Mouse (Mus musculus): ENCODE results near the gene Rnf182. TPM values are rescaled to one million over a fixed set of nuclear protein-coding genes. Genes with fewer than 3 reads are reported as not detected.

Gene Rnf182
- polyA plus RNA-seq, 1 experiment from 2014 or later = 5.2 TPM

DNA sequence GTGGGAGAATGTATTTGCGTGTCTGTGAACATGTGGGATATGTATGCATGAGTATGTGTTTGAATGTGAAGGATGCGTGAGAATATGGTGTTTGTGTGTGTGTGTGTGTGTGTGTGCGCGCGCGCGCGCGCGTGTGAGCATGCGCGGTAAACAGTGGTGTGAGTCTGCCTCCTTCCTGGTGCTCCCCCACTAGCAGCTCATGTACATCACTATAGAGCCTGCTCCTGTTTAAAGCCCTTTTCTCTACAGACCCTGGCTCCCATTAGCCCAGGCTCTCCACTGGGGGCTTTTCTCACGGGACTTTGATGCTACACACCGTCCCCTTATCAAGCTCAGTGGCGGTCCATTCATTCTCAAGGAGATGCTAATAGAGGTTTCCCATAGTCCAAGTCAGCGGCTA is 32.5 kb upstream of the Rnf182 start:
- 38% methylated on average over 16 of the region's 16 CpGs for WGBS
- peak overlapping the region; percentile 14; the same call in 1 of the 2 replicates for H3K4me2 ChIP-seq (ENCODE audit: low read depth)
- no peak overlapping the region for H3K9ac ChIP-seq (ENCODE audit: low read length)
- peak; percentile 30 for DNase-seq (ENCODE audit: low spot score)
- H3K27me3 ChIP-seq (ENCODE audit: control insufficient read depth, insufficient read depth, low read length) = no peaks in the 10 kb centered on the region
- ATAC-seq (ENCODE audit: insufficient read depth, low FRiP score, low TSS enrichment) = no peak
- no peaks in the 10 kb centered on the region for H3K4me1 ChIP-seq (ENCODE audit: control insufficient read depth, insufficient read depth, low read length)
- no peak overlapping the region for H3K4me3 ChIP-seq (ENCODE audit: low read depth, low read length)
- no peaks in the 10 kb centered on the region for H3K36me3 ChIP-seq (ENCODE audit: control insufficient read depth, insufficient read depth, low read length)
- no peaks in the 10 kb centered on the region for H3K9me3 ChIP-seq (ENCODE audit: control insufficient read depth, low read length)
- H3K27ac ChIP-seq (ENCODE audit: low read depth, low read length) = no peak overlapping the region

DNA sequence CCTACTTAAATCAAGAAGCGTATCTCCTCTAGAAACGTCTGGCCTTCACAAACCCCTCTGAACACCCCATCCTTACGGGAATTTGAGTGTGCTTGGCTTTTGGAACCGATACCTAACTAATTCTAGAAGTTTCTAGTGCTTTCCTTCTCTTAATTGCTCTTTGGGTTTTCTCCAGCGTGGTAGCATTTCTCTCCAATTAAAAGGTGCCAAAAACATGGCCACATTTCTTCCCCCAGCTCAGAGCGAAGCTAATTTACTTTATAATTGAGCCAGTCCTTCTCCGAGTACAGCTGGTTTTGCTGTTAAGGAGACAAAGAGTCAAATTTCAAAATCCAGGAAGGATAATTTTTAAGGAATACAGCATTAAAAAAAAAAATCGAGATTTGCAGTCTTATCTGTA is 32.0 kb upstream of the Rnf182 start:
- Histone ChIP-seq H3K9ac (ENCODE audit: low read length) (no peak overlapping the region), H3K36me3 (ENCODE audit: control insufficient read depth, insufficient read depth, low read length) (no peaks in the 10 kb centered on the region), H3K4me1 (ENCODE audit: control insufficient read depth, insufficient read depth, low read length) (no peaks in the 10 kb centered on the region), H3K4me2 (ENCODE audit: low read depth) (no peak overlapping the region), H3K27ac (ENCODE audit: low read depth, low read length) (no peak overlapping the region), H3K9me3 (ENCODE audit: control insufficient read depth, low read length) (no peaks in the 10 kb centered on the region), H3K27me3 (ENCODE audit: control insufficient read depth, insufficient read depth, low read length) (no peaks in the 10 kb centered on the region), H3K4me3 (ENCODE audit: low read depth, low read length) (no peak overlapping the region)
- no peak for DNase-seq (ENCODE audit: low spot score)
- no peak for ATAC-seq (ENCODE audit: insufficient read depth, low FRiP score, low TSS enrichment)
- WGBS = 71% methylated on average over 8 of the region's 8 CpGs

DNA sequence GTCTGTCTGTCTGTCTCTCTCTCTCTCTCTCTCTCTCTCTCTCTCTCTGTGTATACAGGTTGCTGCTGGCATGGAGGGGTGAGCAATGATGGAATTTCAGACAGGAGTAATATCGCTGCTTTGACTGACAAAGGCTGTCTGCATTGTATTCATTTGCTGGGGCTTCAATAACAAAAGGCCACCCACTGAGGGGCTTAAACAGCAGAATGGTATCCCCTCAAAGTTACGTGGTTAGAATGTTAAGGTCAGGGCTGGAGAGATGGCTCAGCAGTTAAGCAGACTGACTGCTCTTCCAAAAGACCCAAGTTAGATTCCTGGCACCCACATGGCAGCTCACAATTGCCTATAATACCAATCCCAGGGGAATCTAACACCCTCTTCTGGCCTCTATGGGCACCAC is 30.2 kb upstream of the Rnf182 start:
- WGBS = 56% methylated on average over 2 of the region's 2 CpGs
- H3K4me2 ChIP-seq (ENCODE audit: low read depth) = no peak overlapping the region

DNA sequence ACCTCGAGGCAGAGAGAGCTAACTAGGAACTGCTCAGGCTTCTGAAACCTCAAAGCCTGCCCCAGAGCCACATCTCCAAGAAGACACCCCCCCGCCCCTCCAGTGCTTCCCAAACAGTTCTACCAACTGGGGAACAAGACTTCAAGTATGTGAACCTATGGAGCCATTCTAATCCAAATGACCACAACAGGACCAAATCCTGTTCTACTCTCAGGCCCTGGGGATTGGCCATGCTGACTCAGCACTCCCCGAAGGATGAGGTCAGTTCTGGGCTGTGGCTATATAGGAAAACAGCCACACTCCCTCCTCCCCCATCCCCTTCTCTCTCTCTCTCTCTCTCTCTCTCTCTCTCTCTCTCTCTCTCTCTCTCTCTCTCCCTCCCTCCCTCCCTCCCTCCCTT is 28.5 kb upstream of the Rnf182 start:
- no peak overlapping the region for H3K27ac ChIP-seq (ENCODE audit: low read depth, low read length)
- WGBS = 86% methylated on average over 3 of the region's 3 CpGs
- no peaks in the 10 kb centered on the region for H3K27me3 ChIP-seq (ENCODE audit: control insufficient read depth, insufficient read depth, low read length)
- H3K36me3 ChIP-seq (ENCODE audit: control insufficient read depth, insufficient read depth, low read length) = no peaks in the 10 kb centered on the region
- H3K4me3 ChIP-seq (ENCODE audit: low read depth, low read length) = no peak overlapping the region
- ATAC-seq (ENCODE audit: insufficient read depth, low FRiP score, low TSS enrichment) (no peak), DNase-seq (ENCODE audit: low spot score) (no peak)
- no peak overlapping the region for H3K4me2 ChIP-seq (ENCODE audit: low read depth)
- H3K9me3 ChIP-seq (ENCODE audit: control insufficient read depth, low read length) = no peaks in the 10 kb centered on the region
- H3K4me1 ChIP-seq (ENCODE audit: control insufficient read depth, insufficient read depth, low read length) = no peaks in the 10 kb centered on the region
- no peak overlapping the region for H3K9ac ChIP-seq (ENCODE audit: low read length)

More for the DNA sequence above, 30.2 kb upstream of the Rnf182 start:
- Histone ChIP-seq H3K27ac (ENCODE audit: low read depth, low read length) (no peak overlapping the region), H3K27me3 (ENCODE audit: control insufficient read depth, insufficient read depth, low read length) (no peaks in the 10 kb centered on the region), H3K9ac (ENCODE audit: low read length) (no peak overlapping the region), H3K4me1 (ENCODE audit: control insufficient read depth, insufficient read depth, low read length) (no peaks in the 10 kb centered on the region), H3K9me3 (ENCODE audit: control insufficient read depth, low read length) (no peaks in the 10 kb centered on the region), H3K4me3 (ENCODE audit: low read depth, low read length) (no peak overlapping the region), H3K36me3 (ENCODE audit: control insufficient read depth, insufficient read depth, low read length) (no peaks in the 10 kb centered on the region)
- DNase-seq (ENCODE audit: low spot score) = no peak
- no peak for ATAC-seq (ENCODE audit: insufficient read depth, low FRiP score, low TSS enrichment)

DNA sequence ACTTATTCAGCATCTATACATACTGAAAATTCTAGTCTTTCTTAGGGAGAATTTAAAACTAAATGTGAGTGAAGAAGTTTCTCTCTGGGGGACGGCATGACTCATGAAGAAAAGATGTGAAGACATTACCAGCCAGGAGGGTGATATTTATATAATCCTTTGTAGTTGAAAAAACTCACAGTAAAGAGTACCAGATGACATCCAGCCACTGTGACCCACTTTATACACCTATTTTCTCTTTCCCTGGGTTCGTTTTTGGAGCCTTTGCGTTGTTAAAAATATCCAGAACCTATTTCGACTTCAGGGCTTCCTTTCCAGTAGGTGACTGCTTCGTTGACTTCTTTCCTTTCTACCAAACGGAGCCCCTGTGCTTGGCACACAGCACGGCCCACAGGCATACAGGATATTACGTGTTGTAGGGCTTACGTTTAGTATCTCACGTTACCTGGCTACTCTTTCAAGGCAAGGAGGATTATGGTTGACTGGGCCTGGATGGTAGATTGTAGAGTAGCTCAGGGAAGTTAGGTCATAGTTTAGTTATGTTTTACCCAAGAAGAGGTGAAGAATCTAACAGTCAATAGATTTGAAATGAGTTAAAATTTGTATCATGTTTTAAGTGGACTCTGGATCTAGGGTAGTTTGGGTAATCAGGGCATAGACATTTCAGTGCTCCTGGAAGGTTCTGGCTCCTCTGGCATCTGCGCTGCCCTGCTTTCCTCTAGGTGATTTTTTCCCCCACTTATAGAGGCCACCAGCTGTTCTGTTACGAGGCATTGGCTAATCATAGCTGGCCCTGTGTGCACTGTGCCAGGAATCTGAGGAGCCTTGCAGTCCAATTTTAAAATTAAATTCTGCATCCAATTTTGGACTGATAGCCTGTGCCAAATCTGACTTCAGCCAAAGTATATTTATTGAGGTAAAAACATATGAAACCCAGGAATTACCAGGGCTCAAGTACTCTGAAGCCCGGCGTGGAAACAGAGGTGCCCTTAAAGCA is 27.4 kb upstream of the Rnf182 start:
- no peaks in the 10 kb centered on the region for H3K36me3 ChIP-seq (ENCODE audit: control insufficient read depth, insufficient read depth, low read length)
- no peak for DNase-seq (ENCODE audit: low spot score)
- 87% methylated on average over 14 of the region's 14 CpGs for WGBS

DNA sequence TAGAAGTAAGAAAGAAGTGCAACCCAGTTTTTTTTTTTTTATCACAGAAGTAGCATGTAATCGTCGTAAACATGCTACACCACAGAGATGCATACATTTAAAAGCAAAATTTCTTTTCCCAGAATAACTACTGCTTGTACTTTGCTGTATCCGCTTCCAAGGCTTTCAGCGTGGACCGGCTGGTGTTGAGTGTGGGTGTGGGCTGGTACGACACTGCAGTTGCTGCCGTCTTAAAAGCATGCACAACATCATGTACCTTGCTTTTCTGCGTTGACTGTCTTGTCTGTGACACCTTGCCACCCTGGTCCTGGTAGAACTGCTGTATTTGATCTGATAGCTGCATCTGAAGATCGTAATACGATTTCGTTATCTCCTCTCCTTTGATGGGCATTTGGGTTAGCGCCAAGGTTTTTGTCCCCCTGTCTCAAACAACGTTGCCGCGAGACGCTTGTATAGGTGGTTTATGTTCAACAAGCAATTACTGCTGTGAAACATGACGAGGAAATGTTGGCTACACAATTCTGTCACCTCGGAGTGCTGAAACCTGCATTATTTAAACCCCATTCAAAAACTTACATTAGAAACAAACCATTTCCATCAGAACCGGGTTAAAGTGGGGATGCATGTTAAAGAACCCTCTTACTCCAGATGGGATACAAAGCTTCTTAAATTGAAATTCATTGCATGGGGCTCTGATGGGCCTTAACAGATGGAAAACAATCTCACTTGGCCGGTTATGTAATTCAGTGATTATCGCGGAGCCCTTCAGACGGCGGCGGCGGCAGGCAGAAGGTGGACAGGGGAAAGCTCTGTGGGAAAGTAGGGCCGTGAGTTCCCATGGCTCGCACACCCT is 23.5 kb upstream of the Rnf182 start:
- no peak for DNase-seq (ENCODE audit: low spot score)
- whole genome bisulfite sequencing = 76% methylated on average over 28 of the region's 28 CpGs

More for the DNA sequence above, 27.4 kb upstream of the Rnf182 start:
- no peaks in the 10 kb centered on the region for H3K27me3 ChIP-seq (ENCODE audit: control insufficient read depth, insufficient read depth, low read length)
- H3K4me2 ChIP-seq (ENCODE audit: low read depth) = no peak overlapping the region
- H3K4me1 ChIP-seq (ENCODE audit: control insufficient read depth, insufficient read depth, low read length) = no peaks in the 10 kb centered on the region
- H3K9ac ChIP-seq (ENCODE audit: low read length) = no peak overlapping the region
- no peak overlapping the region for H3K4me3 ChIP-seq (ENCODE audit: low read depth, low read length)
- H3K9me3 ChIP-seq (ENCODE audit: control insufficient read depth, low read length) = no peaks in the 10 kb centered on the region
- no peak for ATAC-seq (ENCODE audit: insufficient read depth, low FRiP score, low TSS enrichment)
- H3K27ac ChIP-seq (ENCODE audit: low read depth, low read length) = no peak overlapping the region

DNA sequence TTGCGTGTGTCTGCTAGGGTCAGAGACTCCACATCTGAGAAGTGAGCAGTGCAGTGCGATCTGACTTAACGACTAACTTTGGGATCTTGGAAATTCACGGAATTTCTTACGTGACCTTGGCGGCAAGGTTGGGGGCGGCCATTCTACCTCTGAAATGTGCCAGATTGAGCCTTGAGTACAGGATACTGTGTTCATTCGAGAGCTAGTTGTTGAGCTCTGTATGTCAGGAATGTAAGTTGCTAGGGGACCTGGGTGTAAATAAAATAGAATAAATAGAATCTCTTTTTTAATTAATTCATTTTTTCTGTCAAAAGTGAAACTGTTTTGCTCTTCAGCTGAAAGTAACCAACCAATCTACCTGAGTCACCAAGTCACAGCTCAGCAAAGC is 22.8 kb upstream of the Rnf182 start:
- Histone ChIP-seq H3K27me3 (ENCODE audit: control insufficient read depth, insufficient read depth, low read length) (no peaks in the 10 kb centered on the region), H3K4me1 (ENCODE audit: control insufficient read depth, insufficient read depth, low read length) (no peaks in the 10 kb centered on the region), H3K36me3 (ENCODE audit: control insufficient read depth, insufficient read depth, low read length) (no peaks in the 10 kb centered on the region), H3K9ac (ENCODE audit: low read length) (no peak overlapping the region), H3K4me2 (ENCODE audit: low read depth) (no peak overlapping the region), H3K4me3 (ENCODE audit: low read depth, low read length) (no peak overlapping the region), H3K27ac (ENCODE audit: low read depth, low read length) (no peak overlapping the region), H3K9me3 (ENCODE audit: control insufficient read depth, low read length) (no peaks in the 10 kb centered on the region)
- 66% methylated on average over 8 of the region's 8 CpGs for WGBS
- DNase-seq (ENCODE audit: low spot score) (no peak), ATAC-seq (ENCODE audit: insufficient read depth, low FRiP score, low TSS enrichment) (no peak)

More for the DNA sequence above, 23.5 kb upstream of the Rnf182 start:
- Histone ChIP-seq H3K9ac (ENCODE audit: low read length) (no peak overlapping the region), H3K4me2 (ENCODE audit: low read depth) (no peak overlapping the region), H3K9me3 (ENCODE audit: control insufficient read depth, low read length) (no peaks in the 10 kb centered on the region), H3K4me3 (ENCODE audit: low read depth, low read length) (no peak overlapping the region), H3K27me3 (ENCODE audit: control insufficient read depth, insufficient read depth, low read length) (no peaks in the 10 kb centered on the region), H3K4me1 (ENCODE audit: control insufficient read depth, insufficient read depth, low read length) (no peaks in the 10 kb centered on the region), H3K36me3 (ENCODE audit: control insufficient read depth, insufficient read depth, low read length) (no peaks in the 10 kb centered on the region), H3K27ac (ENCODE audit: low read depth, low read length) (no peak overlapping the region)
- ATAC-seq (ENCODE audit: insufficient read depth, low FRiP score, low TSS enrichment) = no peak

DNA sequence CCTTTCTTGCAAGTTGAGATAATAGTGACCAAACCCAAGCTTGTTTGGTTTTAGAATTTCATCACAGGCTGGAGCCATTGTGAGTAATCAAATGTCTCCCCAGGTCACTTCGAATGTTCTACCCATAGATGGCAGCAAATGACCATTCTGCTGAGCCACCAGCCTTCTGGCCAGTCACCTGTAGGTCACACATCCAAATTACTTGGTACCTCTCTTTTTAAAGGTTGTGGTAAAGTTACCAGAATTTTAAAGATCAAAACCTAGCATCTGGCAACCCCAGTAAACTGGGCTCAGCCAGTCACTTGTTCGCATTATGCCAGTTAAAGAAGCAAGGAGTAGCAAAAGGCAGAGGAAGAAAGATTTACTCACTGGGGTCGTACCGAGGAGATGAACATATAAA is 19.6 kb upstream of the Rnf182 start:
- Histone ChIP-seq H3K9ac (ENCODE audit: low read length) (no peak overlapping the region), H3K9me3 (ENCODE audit: control insufficient read depth, low read length) (no peaks in the 10 kb centered on the region), H3K4me1 (ENCODE audit: control insufficient read depth, insufficient read depth, low read length) (no peaks in the 10 kb centered on the region), H3K4me3 (ENCODE audit: low read depth, low read length) (no peak overlapping the region), H3K27ac (ENCODE audit: low read depth, low read length) (no peak overlapping the region), H3K4me2 (ENCODE audit: low read depth) (no peak overlapping the region), H3K36me3 (ENCODE audit: control insufficient read depth, insufficient read depth, low read length) (no peaks in the 10 kb centered on the region), H3K27me3 (ENCODE audit: control insufficient read depth, insufficient read depth, low read length) (no peaks in the 10 kb centered on the region)
- DNase-seq (ENCODE audit: low spot score) = peak; percentile 50
- 58% methylated on average over 4 of the region's 4 CpGs for WGBS
- ATAC-seq (ENCODE audit: insufficient read depth, low FRiP score, low TSS enrichment) = no peak

Measured in neural tube, embryonic 11.5 days (tissue).